Mouse (Mus musculus) frontal cortex, postnatal 10 days (tissue): ENCODE results near the gene Cyp27b1.

Experiments
- DNase-seq, 2 experiments: peaks; one replicate each; pipeline ENCODE4 v3.0.0; 2022; ENCODE audit warnings: low spot score in 2 of 2, mixed read lengths in 1 of 2

Cyp27b1 gene

DNA sequence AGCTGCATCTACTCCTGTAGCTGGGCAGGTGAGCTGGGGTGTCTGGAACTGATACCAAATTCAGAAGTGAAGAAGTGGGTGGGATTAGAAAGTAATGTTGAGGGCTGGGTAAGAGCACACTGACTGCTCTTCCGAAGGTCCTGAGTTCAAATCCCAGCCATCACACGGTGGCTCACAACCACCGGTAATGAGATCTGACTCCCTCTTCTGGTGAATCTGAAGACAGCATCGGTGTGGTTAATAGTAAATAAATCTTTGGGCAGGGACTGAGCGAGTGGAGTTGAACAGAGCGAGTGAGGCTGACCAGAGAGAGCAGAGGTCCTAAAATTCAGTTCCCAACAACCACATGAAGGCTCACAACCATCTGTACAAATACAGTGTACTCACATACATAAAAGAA lies 37.6 kb downstream of the Cyp27b1 start:
- no peak for DNase-seq

DNA sequence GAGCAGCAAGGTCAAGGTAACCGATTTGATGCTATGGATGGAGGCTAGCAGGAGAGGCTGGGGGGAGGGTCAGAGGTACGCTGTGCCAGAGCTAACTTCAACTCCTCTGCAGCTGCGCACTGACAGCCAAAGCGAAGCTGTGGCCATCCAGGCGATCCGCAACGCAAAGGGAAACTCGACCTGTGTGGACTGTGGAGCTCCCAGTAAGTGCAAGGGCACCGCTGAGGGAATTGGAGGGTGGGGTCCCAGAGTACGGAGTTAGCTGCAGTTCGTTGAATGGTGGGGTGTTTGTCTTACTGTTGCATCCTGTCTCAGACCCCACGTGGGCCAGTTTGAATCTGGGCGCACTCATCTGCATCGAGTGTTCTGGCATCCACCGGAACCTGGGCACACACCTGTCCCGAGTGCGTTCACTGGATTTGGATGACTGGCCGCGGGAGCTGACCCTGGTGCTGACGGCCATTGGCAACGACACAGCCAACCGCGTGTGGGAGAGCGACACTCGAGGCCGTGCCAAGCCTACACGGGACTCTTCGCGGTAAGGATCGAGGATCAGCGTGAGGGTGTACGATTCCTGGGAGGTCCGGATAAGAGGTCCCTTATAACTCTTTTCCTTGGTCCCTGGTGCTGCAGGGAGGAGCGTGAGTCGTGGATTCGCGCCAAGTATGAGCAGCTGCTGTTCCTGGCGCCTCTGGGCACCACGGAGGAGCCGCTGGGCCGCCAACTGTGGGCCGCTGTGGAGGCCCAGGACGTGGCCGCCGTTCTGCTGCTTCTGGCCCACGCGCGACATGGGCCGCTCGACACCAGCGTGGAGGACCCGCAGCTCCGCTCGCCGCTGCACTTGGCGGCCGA lies 42.7 kb downstream of the Cyp27b1 start:
- DNase-seq, result no peak

DNA sequence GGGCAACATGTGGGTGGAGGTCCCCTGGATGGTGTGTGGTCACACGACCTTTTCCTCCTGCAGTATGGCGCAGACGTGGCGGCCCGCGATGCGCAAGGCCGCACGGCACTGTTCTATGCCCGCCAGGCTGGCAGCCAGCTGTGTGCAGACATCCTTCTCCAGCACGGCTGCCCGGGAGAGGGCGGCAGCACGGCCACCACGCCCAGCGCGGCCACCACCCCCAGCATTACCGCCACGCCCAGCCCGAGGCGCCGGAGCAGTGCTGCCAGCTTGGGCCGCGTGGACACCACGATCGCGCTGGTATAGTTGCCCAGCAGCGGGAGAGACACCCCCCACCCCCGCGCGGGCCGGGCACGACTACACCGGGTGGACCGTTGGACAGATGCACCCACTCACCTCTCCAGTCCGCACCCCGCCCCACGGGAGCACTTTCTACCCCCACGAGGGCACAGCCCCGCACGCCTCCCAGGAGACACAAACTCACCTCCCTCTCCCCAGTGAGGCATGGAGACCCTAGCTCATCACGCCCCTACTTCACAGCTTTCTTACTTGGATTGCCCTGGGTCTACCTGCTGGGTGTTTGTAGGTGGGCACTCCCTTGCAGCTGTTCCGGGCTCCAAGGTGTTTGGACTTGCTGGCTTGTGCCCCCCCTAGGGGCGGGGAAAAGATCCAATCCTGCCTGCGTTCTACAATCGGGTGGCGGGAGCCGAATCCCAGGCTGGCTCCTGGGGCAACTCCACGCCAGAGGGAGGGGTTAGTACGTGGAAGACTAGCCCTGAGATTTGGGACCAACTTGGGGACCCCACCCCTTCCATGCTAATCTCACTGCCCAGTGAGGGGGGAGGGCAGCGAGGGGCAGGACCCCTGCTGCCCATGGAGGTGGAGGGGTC lies 43.7 kb downstream of the Cyp27b1 start:
- no peak for DNase-seq

DNA sequence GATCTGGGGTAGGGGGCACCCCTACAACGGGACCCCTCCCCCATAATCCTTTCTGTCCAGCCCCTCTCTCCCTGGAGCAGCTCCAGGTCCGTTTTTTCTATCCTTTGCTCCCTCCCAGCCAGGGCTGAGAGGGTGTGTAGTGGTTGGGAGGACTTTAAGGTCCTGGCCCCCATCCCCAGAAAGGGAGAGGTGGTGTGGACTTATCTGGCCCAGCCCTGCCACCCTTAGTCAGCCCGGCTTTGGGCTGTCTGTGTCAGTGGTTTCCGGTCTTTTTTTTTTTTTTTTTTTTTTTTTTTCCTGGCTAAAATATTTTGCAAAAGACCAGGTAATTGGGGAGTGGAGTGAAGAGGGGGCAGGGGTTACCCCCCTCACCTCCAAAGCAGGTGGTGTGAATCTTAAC lies 44.7 kb downstream of the Cyp27b1 start:
- no peak for DNase-seq

DNA sequence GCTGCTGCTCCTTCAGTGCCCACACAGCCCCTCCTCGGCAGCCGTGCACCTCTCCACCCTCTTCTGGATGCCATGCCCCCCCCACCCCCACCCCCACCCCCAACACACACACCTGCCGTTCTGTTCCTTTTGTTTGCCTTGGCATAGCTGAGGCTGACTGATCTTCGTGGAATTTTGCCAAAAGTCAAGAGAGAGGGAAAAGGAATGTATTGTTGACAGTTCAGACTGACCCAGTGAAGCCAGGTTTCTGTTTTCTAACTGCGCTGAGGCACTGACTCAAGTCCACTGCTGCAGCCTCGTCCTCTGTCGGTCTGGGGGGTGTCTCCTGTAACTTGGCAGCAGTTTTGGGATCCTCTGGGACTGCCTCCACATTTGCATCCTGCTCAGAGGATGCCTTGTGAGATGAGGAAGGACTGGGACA lies 46.3 kb downstream of the Cyp27b1 start:
- no peak for DNase-seq

DNA sequence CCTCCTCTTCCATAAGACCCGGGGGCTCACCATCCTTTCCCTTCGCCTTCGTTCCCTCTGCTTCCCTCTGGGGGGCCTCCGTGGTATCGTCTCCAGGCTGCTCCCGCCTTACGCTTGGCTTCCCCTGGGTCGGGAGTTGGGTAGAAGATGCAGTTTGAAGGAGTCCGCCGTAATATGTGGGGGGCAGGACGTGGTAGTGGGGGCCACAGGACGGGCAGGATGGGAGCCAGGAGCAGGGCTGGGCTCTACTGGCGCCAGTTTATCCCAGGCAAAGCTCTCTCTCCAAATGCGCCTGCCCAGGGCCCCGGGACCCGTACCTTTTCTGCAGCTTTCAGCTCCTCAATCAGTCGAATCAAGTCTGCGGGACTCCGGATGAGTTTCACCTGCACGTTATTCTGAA lies 50.5 kb downstream of the Cyp27b1 start:
- DNase-seq, result no peak

DNA sequence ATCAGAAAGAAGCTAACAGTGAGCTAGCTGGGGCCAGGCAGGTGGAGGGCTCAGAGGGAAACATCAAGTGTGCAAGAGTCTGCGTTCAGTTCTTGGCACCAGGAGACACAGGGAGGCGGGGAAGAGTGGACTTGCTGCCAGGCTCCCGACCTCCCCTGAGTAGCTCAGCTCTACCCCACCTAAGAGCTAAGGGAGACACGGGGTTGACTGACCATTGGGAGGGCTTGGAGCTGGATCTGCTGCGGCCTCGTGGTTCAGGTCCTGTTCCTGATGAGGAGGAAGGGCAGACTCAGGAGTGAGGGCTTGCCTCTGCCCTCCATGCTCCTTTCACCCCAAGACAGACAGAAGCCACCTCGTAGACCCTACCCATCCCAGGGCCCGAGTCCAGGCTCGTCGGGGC lies 51.1 kb downstream of the Cyp27b1 start:
- no peak for DNase-seq

DNA sequence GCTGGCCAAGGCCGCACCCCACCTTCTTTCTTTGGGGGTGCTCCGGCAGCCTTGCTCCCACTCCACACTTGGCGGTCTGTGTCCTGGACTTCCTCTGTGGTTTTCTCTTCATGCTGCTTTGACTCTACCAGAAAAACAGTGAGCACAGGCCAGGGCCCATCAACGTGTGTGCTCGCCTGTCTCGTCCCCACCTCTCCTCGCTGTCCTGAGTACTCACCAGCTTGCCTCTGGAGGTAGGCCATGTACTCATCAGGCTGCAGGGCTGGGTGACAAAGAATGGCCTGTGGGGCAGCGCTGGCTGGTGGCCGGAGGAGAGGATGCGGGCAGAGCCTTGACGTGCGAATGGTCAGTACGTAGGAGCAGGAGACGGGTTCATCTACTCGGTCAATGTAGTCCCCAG lies 51.8 kb downstream of the Cyp27b1 start:
- DNase-seq, result no peak

DNA sequence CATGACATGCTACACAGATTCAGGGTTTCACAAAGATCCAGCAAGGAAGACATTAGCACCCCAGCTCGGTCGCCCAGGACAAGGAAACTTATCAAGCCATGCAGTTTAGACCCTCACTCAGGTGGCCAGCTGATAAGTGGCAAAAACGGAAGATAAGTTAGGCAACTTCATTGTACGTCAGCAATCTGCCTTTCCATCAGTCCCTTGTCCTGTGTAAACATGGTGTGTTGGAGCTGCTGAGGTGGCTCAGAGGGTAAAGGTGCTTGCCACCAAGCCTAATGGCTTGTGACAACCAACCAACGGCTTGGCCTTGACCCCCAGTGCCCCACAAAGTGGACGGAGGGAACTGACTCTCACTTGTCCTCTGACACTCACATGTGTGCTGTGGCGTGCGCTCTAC lies 52.4 kb downstream of the Cyp27b1 start:
- DNase-seq, result no peak

DNA sequence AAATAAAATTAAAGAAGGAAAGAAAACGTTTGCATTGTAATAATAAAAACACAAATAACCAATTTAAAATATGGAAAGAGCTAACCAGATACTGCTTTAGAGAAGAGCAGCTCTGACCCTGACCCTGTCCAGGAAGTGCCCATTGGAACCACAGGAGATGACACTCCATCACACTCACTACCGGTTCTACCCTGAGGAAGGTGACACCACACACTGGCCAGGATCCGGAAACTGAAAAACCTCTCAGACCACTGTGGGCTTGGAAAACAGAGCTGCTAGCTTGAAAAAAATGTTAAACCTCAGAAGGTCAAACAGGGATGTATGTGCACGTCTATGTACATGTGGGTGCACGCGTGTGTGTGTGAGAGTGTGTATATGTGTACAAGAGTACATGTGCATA lies 53.1 kb downstream of the Cyp27b1 start:
- DNase-seq, result no peak
